Mouse (Mus musculus): ENCODE data around the gene Cys1. TPM values are rescaled to one million over a fixed set of nuclear protein-coding genes. Genes with fewer than 3 reads are reported as not detected.
"Not testable (repeated sequence)": the region's sequence is repeated elsewhere in the genome, so short reads cannot be mapped to it uniquely, and the experiment has no call there.

Cys1 gene
- polyA plus RNA-seq, 1 experiment from 2014 or later, result 0.16 TPM

- DNase-seq (ENCODE audit: low spot score), result no peak
- Histone ChIP-seq H3K4me1 (peaks cover 54% of the 10 kb centered on the region), H3K36me3 (replicated peaks) (peaks cover 47% of the 10 kb centered on the region), H3K9me3 (no peaks in the 10 kb centered on the region), H3K27me3 (replicated peaks; ENCODE audit: low read depth, poor library complexity, severe bottlenecking) (no peaks in the 10 kb centered on the region), H3K4me3 (peak overlapping the region; percentile 91), H3K27ac (replicated peaks) (peak overlapping the region; percentile 99)
- under 1% methylated on average over 17 of the region's 17 CpGs for WGBS
Observed at GRCm38 (mm10) chr12:24708824-24709218, 27.2 kb upstream of the Cys1 start.

- no peaks in the 10 kb centered on the region for H3K9me3 ChIP-seq
- H3K27me3 ChIP-seq (replicated peaks; ENCODE audit: low read depth, poor library complexity, severe bottlenecking), result no peaks in the 10 kb centered on the region
- peak; percentile 98 for DNase-seq (ENCODE audit: low spot score)
- H3K4me1 ChIP-seq, result peaks cover 54% of the 10 kb centered on the region
- peak within 1 kb of the TSS; percentile 91 for H3K4me3 ChIP-seq
- H3K27ac ChIP-seq (replicated peaks), result peak within 1 kb of the TSS; percentile 99
- H3K36me3 ChIP-seq (replicated peaks), result peaks cover 40% of the 10 kb centered on the region
- WGBS, result under 1% methylated on average over 83 of the region's 83 CpGs
Observed at GRCm38 (mm10) chr12:24707954-24708823, 26.6 kb upstream of the Cys1 start, which contains the start of gene Rrm2. Rrm2 (plus strand) TSS chr12:24708241.

- Histone ChIP-seq H3K4me3 (peak overlapping the region; percentile 91), H3K27me3 (replicated peaks; ENCODE audit: low read depth, poor library complexity, severe bottlenecking) (no peaks in the 10 kb centered on the region), H3K4me1 (peaks cover 51% of the 10 kb centered on the region), H3K36me3 (replicated peaks) (peaks cover 33% of the 10 kb centered on the region), H3K27ac (replicated peaks) (peak overlapping the region; percentile 99), H3K9me3 (no peaks in the 10 kb centered on the region)
- DNase-seq (ENCODE audit: low spot score), result peak; percentile 47
- 0% methylated on average over 9 of the region's 9 CpGs for WGBS
Observed at GRCm38 (mm10) chr12:24707480-24707802, 25.8 kb upstream of the Cys1 start.

DNA sequence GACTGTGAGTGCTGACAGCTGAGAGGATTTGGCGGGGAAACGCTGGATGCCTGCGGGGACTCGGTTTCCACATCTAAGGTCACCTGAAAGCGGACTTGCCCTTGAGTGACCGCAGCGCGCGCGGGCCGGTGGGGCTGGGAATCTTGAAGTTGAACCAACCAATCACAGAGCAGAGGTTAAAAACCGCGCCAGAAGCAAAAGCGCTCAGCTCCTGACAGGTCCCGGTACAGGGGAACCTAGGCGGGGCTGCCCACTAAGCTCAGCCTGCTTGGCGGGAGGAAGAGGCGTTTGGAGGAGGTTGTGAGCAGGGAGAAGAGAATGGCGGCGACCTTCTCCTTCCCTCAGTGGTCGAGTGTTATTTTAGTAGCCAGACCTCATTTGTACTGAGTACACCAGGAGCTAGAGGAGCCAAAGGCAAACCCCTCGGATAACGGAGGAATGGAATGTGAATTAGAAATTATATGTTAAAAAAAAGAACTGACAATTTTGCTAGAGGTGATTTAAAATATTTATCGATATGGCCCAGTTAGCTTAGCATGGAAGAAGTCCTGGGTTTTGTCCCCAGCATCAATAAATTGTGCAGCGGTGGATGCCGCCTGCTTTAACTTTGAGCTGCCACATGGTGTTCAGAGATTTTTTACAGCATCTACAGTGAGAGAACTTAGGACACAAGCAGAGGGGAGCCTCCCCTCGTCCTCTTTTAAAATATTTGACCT lies 25.3 kb upstream of the Cys1 start:
- under 1% methylated on average over 27 of the region's 27 CpGs for WGBS
- Histone ChIP-seq H3K27ac (replicated peaks) (peak overlapping the region; percentile 99), H3K36me3 (replicated peaks) (peaks cover 28% of the 10 kb centered on the region), H3K27me3 (replicated peaks; ENCODE audit: low read depth, poor library complexity, severe bottlenecking) (no peaks in the 10 kb centered on the region), H3K4me3 (peak overlapping the region; percentile 91), H3K4me1 (peaks cover 46% of the 10 kb centered on the region), H3K9me3 (no peaks in the 10 kb centered on the region)
- DNase-seq (ENCODE audit: low spot score), result peak; percentile 85

DNA sequence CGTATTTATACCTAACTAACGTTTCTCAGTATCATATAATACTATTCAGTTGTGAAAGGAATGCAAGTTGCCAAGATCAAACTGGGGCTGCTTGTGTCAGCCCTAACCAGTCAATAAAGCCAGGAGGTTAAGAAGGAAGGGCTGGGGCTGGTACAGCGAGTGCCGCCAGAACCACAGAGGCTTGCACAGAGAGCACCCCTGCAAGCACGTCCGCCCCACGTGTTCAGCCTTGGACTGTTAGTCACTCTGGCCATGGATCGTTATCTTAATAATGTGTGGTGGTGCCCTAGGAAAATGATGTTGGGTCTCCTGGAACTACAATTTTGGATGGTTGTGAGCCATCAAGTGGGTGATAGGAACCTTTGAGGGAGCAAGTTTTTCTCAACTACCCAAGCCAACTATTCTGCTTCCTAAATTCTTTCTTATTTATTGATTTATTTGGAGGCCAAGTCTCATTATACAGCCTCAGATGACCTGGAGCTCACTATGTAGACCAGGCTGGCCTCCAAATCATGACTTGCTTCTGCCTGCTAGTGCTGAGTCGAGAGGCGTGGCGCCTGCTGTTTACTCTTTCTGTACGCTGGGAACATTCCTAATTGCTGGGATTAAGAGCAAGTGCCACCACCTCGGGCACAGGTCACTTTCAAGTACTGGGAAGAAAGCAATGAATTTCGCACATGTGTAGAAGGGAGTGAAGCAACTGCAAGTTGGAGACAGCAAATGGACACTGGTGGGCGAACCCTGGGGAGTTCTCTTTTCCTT lies 24.1 kb upstream of the Cys1 start:
- no peak for DNase-seq (ENCODE audit: low spot score)
- H3K27me3 ChIP-seq (replicated peaks; ENCODE audit: low read depth, poor library complexity, severe bottlenecking), result no peaks in the 10 kb centered on the region
- H3K27ac ChIP-seq (replicated peaks), result no peak overlapping the region
- H3K4me3 ChIP-seq, result no peak overlapping the region
- 83% methylated on average over 15 of the region's 15 CpGs for WGBS
- no peaks in the 10 kb centered on the region for H3K9me3 ChIP-seq
- H3K36me3 ChIP-seq (replicated peaks), result peaks cover 15% of the 10 kb centered on the region
- peaks cover 33% of the 10 kb centered on the region for H3K4me1 ChIP-seq

DNA sequence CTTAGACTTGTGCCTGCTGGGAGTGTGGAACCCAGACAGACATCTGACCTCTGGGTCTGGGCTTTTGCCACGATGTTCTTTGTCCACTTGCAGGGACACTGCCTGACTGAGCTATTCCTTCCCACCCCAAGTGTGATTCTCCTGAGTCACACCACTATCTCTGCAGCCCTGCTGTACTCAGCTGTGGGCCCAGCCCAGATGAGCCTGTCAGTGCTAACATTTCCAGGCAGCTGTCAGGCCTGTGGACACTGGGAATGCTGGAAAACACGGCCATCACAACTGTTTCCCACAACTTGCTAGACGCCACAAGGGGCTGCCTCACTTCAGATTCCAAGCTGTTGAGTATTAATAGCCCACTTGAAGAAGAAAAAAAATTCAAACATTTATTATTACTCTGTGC lies 21.4 kb upstream of the Cys1 start:
- Histone ChIP-seq H3K4me1 (peaks cover 20% of the 10 kb centered on the region), H3K4me3 (no peak overlapping the region), H3K27me3 (replicated peaks; ENCODE audit: low read depth, poor library complexity, severe bottlenecking) (peaks cover 2% of the 10 kb centered on the region; the same call in 1 of the 2 replicates), H3K9me3 (no peaks in the 10 kb centered on the region), H3K27ac (replicated peaks) (no peak overlapping the region), H3K36me3 (replicated peaks) (no peaks in the 10 kb centered on the region)
- DNase-seq (ENCODE audit: low spot score), result no peak
- 83% methylated on average over 3 of the region's 3 CpGs for WGBS

GRCm38 (mm10) chr12:24701621-24702020 lies 20.0 kb upstream of the Cys1 start:
- 86% methylated on average over 9 of the region's 9 CpGs for WGBS
- H3K27ac ChIP-seq (replicated peaks); DNase-seq (ENCODE audit: low spot score); H3K4me3 ChIP-seq; H3K9me3 ChIP-seq; H3K36me3 ChIP-seq (replicated peaks); H3K27me3 ChIP-seq (replicated peaks; ENCODE audit: low read depth, poor library complexity, severe bottlenecking): not testable (repeated sequence)
- peaks cover 12% of the 10 kb centered on the region for H3K4me1 ChIP-seq

- H3K9me3 ChIP-seq, result no peaks in the 10 kb centered on the region
- no peaks in the 10 kb centered on the region for H3K36me3 ChIP-seq (replicated peaks)
- no peak for DNase-seq (ENCODE audit: low spot score)
- H3K4me1 ChIP-seq, result peaks cover 4% of the 10 kb centered on the region
- H3K27me3 ChIP-seq (replicated peaks; ENCODE audit: low read depth, poor library complexity, severe bottlenecking), result peaks cover 7% of the 10 kb centered on the region; the same call in 1 of the 2 replicates
- no peak overlapping the region for H3K27ac ChIP-seq (replicated peaks)
- 80% methylated on average over 10 of the region's 10 CpGs for WGBS
- H3K4me3 ChIP-seq, result no peak overlapping the region
Observed at GRCm38 (mm10) chr12:24699578-24699977, 18.0 kb upstream of the Cys1 start.

- DNase-seq (ENCODE audit: low spot score), result no peak
- no peak overlapping the region for H3K27ac ChIP-seq (replicated peaks)
- WGBS, result 76% methylated on average over 3 of the region's 3 CpGs
- H3K27me3 ChIP-seq (replicated peaks; ENCODE audit: low read depth, poor library complexity, severe bottlenecking), result peaks cover 7% of the 10 kb centered on the region; the same call in 1 of the 2 replicates
- H3K9me3 ChIP-seq, result no peaks in the 10 kb centered on the region
- H3K36me3 ChIP-seq (replicated peaks), result no peaks in the 10 kb centered on the region
- peaks cover 4% of the 10 kb centered on the region for H3K4me1 ChIP-seq
- no peak overlapping the region for H3K4me3 ChIP-seq
Observed at GRCm38 (mm10) chr12:24698514-24698913, 16.9 kb upstream of the Cys1 start.

- Histone ChIP-seq H3K27me3 (replicated peaks; ENCODE audit: low read depth, poor library complexity, severe bottlenecking) (peaks cover 7% of the 10 kb centered on the region; the same call in 1 of the 2 replicates), H3K4me1 (peaks cover 4% of the 10 kb centered on the region), H3K4me3 (0 out of 2 replicates have a peak overlapping the region, but pooled peaks have one; percentile 5), H3K27ac (replicated peaks) (no peak overlapping the region), H3K36me3 (replicated peaks) (no peaks in the 10 kb centered on the region), H3K9me3 (no peaks in the 10 kb centered on the region)
- 62% methylated on average over 8 of the region's 8 CpGs for WGBS
- no peak for DNase-seq (ENCODE audit: low spot score)
Observed at GRCm38 (mm10) chr12:24697484-24698204, 16.0 kb upstream of the Cys1 start.

DNA sequence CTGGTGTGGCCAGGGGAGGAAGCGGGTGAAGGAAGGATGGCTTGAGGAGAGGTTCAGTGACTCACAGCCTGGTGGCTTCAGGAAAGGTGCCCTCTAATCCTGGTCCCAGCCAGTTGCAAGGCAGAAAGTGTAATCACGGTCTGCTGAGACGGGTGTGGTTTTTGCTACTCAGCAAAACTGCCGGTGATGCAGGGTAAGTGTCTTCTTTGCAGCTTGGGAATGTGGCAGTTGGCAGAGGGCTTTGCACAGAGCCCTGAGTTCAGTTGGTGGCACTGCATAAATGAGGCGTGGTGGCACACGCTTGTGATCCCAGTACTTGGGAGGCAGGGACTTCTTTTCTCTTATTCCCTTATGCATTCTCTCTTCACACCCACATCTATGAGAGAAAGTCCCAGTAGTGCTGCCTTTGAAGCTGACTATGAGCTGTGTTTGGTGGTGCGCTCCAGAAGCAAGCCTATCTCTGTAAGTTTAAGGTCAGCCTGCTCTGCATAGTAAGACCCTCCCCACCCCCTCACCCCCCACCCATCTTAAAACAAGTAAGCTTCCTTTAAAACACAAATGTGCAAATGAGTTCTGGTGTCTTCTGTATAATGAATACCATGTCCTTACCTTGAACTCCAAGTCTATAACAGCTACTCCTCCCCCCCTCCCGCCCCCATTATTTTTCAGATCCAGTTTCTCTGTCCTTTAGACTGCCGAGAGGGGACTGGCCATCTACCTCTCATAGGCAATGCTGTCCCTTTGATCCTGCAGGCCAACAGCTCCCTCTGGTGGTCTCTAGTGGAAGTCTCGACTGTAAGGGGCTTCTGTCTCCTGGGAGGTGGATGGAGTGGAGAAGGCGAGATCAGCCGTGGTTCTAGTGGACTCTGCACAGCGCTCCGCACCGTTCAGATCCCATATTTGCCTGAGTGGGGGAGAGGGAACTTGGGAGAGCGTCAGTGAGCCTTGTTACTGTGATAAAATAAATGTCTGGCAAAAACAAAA lies 15.2 kb upstream of the Cys1 start:
- Histone ChIP-seq H3K27me3 (replicated peaks; ENCODE audit: low read depth, poor library complexity, severe bottlenecking) (peaks cover 7% of the 10 kb centered on the region; the same call in 1 of the 2 replicates), H3K9me3 (no peaks in the 10 kb centered on the region)

More for the DNA sequence above, 15.2 kb upstream of the Cys1 start:
- Histone ChIP-seq H3K36me3 (replicated peaks) (no peaks in the 10 kb centered on the region), H3K4me3 (0 out of 2 replicates have a peak overlapping the region, but pooled peaks have one; percentile 5), H3K27ac (replicated peaks) (no peak overlapping the region), H3K4me1 (peaks cover 4% of the 10 kb centered on the region)
- 45% methylated on average over 16 of the region's 16 CpGs for WGBS
- peak; percentile 88 for DNase-seq (ENCODE audit: low spot score)

All from embryonic facial prominence, embryonic 10.5 days (tissue).